Mouse (Mus musculus): ENCODE measurements around the gene Bbof1.

GRCm38 (mm10) chr12:84400653-84401052 lies 8.2 kb upstream of the Bbof1 start:
- TF ChIP-seq CTCF (conservative IDR thresholded peaks at IDR 0.05; ENCODE audit: insufficient read depth, insufficient read length, low read depth, low read length) (no peak), POLR2A (IDR thresholded peaks at IDR 0.05; ENCODE audit: low read depth, low read length) (peak; percentile 40)

Data from kidney, adult 2 months (tissue).